Mouse (Mus musculus) cerebellum, adult 9-10 months (tissue): ENCODE measurements around the gene Slitrk4.

Experiments used
- DNase-seq: peaks from one replicate; pipeline ENCODE4 v3.0.0; 2022

The Slitrk4 gene

DNA sequence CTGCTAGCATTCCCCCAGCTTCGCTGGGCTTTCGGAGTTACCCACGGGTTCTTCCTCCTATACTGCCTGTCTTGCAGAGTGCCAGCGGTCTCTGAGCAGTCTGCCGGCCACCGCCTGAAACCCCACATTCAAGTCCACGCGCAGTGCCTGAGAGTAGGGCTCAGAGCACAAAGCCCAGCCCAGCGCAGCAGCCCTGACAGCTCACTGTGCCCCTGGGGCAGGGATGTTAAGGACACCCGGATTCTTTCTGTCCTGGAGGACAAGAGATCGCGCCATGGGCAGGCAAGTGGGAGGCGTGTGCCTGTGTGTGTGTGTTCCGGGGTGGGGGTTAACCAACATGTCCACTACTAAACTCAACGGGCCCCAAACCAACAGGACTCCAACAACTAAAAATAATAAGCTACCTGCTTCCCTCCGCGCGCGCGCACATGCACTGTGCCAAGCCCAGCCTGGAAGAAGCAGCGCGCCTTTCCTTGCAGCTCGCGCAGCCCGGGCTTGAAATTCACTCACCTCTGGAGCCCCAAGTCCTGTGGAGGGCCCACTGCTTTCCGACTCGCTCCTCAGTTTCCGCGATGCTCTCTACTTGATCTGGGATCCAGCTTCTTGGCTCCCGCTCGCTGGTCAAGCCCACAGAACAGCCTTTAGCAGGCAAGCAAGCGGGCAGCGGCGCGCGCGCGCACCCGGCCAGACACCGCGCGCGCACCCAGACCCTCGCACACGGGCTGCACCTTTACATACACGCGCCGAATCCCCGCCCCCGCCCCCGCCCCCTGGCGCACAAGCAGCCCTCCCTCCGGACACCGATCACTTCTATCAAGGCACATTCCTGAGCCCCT is at the start of gene Slitrk4:
Slitrk4 (minus strand) TSS at position 707 of the 836 bp plus-strand sequence.
- peak; percentile 67 for DNase-seq

GRCm38 (mm10) chrX:64319501-64319900 is 42.7 kb upstream of the Slitrk4 start:
- peak; percentile 39 for DNase-seq

- DNase-seq, result no peak
Measured at GRCm38 (mm10) chrX:64277991-64278301, 1.1 kb upstream of the Slitrk4 start.

DNA sequence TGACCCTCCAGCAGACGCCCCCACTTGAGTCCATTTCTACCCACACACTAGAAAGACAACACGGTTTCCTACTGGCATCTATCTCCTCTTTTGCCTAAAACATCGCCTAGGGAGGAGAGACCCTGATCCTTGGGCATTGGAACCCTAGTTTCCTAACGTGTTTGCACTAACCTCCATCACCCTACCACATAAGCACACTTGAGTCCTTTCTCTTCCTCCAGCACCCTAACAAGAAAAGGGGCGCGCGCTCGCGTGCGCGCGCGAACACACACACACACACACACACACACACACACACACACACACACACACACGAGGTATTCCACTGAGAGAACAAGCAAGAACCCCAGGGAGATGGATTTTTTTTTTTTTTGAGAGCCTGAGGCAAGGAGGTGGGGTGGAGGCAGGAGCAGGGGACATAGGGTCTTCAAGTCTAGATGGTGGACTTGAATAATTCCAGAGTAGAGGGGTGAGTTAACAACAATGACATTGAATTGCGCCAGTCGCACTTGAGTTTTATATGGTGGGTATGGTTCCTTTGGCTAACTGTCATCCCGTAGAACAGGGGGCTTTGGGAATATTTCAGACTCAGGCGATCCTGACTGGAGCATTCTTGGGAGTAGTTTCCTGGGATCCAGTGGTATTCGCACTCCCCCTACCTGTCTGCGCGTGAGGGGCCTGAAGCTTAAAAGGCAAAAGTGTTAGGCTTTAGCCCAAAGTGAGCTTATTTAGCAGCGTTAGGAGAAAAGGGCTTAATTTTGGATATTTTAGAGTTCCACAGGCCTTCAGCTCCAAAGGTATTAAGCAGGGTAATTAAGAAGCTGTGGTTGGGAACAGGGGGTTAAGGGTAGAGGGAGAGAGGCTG is 562 bp upstream of the Slitrk4 start:
- DNase-seq, result peak; percentile 60

DNA sequence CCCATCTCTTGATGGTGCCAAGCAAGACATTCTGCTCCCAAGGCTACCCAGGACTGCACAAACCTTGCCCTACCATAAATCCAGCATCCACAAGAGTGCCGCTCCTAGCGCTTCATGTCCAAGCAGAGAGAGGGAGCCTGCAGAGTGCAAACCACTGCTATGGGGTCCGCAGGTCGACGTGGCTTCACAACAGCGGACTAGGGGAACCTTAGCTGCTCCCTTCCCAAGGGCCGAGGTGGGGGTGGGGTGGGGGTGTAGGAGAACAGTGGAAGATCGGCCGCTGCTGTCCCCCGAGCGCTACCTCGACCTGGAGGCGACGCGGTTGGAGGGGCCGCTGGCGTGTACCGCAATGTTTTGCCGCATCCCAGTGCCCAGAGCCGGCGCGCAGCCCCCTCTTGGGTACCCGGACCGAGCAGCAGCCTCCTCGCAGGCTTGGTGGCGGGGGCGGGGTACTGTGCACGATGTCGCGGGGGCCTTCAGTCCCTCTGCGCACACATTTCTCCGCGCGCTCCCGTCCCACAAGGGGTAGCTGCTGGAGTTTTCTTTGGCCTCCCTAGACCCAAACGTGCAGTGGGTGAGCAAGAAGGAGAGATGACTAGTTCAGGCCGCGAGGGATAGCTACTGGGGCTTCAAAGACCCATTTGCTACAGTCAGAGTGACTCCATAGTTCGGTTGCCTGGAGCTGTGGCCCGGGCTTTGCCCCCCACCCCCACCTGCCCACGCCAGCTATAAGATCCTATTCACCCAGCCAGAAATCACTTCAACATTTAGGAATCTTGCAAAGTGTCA is 1.1 kb downstream of the Slitrk4 start:
- peak; percentile 49 for DNase-seq

- DNase-seq, result peak; percentile 59
Measured at GRCm38 (mm10) chrX:64263481-64263880, 13.3 kb downstream of the Slitrk4 start.
